Mouse (Mus musculus): ENCODE measurements around the gene Grpel1.

Gene Grpel1

DNA sequence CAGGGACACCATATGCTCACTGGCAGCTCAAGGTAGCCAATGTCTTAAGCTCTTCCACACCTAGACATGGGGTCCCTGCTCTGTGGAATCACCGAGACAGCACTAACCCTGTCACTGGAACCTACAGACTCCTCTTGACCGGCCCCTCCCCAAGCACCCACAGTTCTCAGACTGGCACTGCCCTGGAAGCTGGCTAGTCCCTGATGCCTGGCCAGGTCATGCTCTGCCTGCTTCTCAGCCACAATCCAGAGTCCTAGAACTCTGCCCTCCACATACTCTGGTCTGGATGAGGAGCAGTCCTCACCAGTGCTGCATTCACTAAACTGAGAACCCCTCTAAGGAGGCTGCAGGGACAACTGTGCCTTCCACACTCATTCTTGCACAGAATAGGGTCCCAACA is 46.2 kb downstream of the Grpel1 start:
- DNase-seq (ENCODE audit: low read depth, low spot score) = no peak

DNA sequence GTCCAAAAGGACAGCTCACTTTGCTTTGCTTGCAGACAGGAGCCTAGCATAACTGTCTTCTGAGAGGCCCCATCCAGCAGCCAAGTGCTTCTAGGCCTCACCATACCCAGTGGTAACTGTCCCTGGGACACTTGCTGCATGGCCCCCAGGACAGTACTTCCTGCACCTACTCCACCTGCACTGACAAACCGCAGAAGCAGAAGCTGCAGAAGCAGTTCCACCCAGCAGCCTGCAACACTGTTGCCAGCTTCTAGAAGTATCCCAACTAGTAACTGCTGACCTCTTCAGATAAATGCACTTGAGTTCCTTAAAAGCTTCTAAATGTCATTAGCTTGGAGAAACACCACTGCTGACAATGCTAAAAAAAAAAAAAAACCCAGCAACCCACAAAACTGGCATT is 50.3 kb downstream of the Grpel1 start:
- no peak for DNase-seq (ENCODE audit: low read depth, low spot score)

DNA sequence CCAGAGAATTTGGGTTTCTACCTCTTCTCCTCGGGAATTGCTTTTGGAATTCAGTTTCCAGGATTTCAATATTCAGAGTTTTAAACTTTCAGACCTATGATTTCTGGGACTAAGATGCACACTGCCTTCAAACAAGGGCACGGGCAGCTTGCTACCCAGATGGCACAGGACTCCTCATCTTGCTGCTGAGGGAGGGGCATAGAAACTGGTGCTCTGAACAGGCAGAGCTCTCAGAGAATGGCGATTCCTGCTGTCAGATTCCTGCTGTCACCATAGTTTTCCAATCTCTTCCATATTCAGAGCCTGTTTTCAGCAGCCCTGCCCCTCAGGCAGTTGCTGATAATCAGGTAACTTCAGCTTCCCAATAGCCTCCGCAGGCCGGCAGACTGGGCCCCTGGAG is 50.8 kb downstream of the Grpel1 start:
- DNase-seq (ENCODE audit: low read depth, low spot score) = no peak

DNA sequence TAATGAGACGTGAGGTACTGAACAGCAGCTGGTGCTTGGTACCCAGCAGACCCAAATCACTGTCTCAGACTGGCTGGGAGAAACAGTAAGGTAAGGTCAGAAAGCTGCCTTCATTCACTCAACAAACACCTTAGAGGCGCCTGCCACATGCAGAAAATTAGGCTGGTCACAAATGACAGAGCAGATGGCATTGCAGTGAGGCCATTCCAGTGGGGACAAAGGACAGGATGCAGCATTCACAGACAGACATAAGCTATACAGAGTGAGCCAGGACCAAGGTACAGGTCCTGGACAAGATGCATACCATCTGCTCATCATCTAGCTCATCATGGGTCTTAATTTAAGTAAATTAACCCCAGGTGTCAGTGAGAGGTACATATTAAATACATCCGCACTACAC is 52.8 kb downstream of the Grpel1 start:
- no peak for DNase-seq (ENCODE audit: low read depth, low spot score)

DNA sequence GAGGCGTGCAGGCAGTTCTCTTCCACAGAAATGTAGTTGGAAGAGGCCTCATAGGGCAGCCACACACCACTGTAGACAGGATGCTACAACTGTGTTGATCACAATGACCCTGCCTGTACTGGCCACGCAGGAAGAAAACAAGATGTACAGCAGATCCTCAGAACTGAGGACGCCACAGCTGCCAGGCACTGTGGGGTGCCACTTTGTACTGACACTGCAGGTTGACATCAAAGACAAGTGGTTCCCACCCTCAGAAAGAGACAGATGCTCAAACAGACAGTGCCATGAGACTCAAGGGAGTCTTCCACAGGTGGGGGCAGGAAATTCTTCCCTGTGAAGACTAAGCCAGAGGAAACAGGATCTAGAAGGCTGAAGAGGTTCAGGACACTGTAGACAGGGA is 55.0 kb downstream of the Grpel1 start:
- no peak for DNase-seq (ENCODE audit: low read depth, low spot score)

DNA sequence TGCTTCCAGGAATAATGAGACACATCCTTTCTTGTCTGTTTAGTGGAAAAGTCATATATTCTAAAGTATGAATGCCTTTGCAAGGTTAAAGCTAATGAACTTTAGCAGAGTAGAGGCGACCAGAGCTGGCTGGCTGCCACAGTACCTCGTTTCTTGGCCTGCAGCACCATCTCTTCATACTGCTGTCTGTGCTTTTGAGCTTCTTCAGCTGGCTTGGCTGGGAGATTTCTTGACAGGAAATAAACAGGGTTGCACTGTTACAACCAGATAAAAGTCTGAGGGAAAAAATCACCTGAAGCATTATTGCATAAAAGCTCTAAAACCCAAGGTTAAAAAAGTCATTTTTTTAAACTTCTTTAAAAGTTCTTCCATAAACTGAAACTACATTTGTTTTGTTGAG is 58.0 kb downstream of the Grpel1 start:
- no peak for DNase-seq (ENCODE audit: low read depth, low spot score)

DNA sequence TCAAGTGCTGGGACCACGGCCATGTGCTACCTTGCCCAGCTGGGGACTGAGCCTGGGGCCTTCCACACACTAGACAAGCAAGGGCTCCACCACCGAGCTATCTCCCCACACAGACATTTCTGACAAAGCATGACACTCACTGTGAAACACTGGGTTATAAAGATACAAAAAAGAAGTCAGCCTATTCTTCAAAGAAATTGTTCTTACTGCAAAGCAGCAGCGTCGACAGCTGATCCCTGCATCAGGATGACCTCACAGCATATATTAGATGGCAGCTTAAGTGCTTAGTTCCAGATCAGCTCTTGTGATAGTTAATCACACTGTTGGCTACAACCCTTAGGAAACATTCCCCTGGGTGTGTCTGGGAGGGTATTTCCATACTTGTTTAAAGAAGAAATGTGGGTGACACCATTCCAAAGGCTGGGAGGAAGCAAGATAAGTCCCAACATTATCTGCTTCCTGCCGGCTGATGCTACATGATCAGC is 58.5 kb downstream of the Grpel1 start:
- no peak for DNase-seq (ENCODE audit: low read depth, low spot score)

Measured in ZHBTc4 (cell line).